Mouse (Mus musculus): ENCODE data around the gene Kantr. TPM values are rescaled to one million over a fixed set of nuclear protein-coding genes. Genes with fewer than 3 reads are reported as not detected.
"Not testable (repeated sequence)": the region's sequence is repeated elsewhere in the genome, so short reads cannot be mapped to it uniquely, and the experiment has no call there.

Gene Kantr
- polyA plus RNA-seq, 1 experiment, result 29.5 TPM

GRCm38 (mm10) chrX:152306224-152306623 is 21.1 kb downstream of the Kantr start:
- no peak overlapping the region for H3K27ac ChIP-seq (ENCODE audit: insufficient read depth, low read length)
- no peak for TF ChIP-seq EP300 (IDR thresholded peaks at IDR 0.05; ENCODE audit: insufficient read depth, low read depth, low read length)
- no peak for TF ChIP-seq POLR2A (IDR thresholded peaks at IDR 0.05; ENCODE audit: insufficient read depth, low read length)
- no peak for TF ChIP-seq CTCF (IDR thresholded peaks at IDR 0.05; ENCODE audit: low read depth, low read length)
- H3K27me3 ChIP-seq (ENCODE audit: control insufficient read depth, insufficient read depth, low read length, poor library complexity, severe bottlenecking), result no peaks in the 10 kb centered on the region
- H3K4me3 ChIP-seq (ENCODE audit: low read depth, low read length), result no peak overlapping the region
- H3K4me1 ChIP-seq (ENCODE audit: control insufficient read depth, insufficient read depth, low read length), result no peaks in the 10 kb centered on the region
- no peak overlapping the region for H3K9ac ChIP-seq (ENCODE audit: low read depth, poor library complexity, severe bottlenecking)
- H3K9me3 ChIP-seq (replicated peaks; ENCODE audit: control insufficient read depth, insufficient read depth, low read length, poor library complexity, severe bottlenecking), result no peaks in the 10 kb centered on the region
- H3K36me3 ChIP-seq (ENCODE audit: control insufficient read depth, insufficient read depth, low read length, poor library complexity, severe bottlenecking), result 0 out of 2 replicates have a peak, but pooled peaks cover 2% of the 10 kb centered on the region

GRCm38 (mm10) chrX:152287026-152287425 is 40.3 kb downstream of the Kantr start:
- Histone ChIP-seq H3K27ac (ENCODE audit: insufficient read depth, low read length) (peak overlapping the region; percentile 72), H3K9me3 (replicated peaks; ENCODE audit: control insufficient read depth, insufficient read depth, low read length, poor library complexity, severe bottlenecking) (peaks cover 18% of the 10 kb centered on the region; the same call in 1 of the 2 replicates)
- not testable (repeated sequence) for H3K36me3 ChIP-seq (ENCODE audit: control insufficient read depth, insufficient read depth, low read length, poor library complexity, severe bottlenecking); H3K4me3 ChIP-seq (ENCODE audit: low read depth, low read length); H3K4me1 ChIP-seq (ENCODE audit: control insufficient read depth, insufficient read depth, low read length); H3K27me3 ChIP-seq (ENCODE audit: control insufficient read depth, insufficient read depth, low read length, poor library complexity, severe bottlenecking); H3K9ac ChIP-seq (ENCODE audit: low read depth, poor library complexity, severe bottlenecking)

- H3K9me3 ChIP-seq (replicated peaks; ENCODE audit: control insufficient read depth, insufficient read depth, low read length, poor library complexity, severe bottlenecking), result peaks cover 6% of the 10 kb centered on the region; the same call in 1 of the 2 replicates
- H3K9ac ChIP-seq (ENCODE audit: low read depth, poor library complexity, severe bottlenecking), result no peak overlapping the region
- no peaks in the 10 kb centered on the region for H3K36me3 ChIP-seq (ENCODE audit: control insufficient read depth, insufficient read depth, low read length, poor library complexity, severe bottlenecking)
- H3K27me3 ChIP-seq (ENCODE audit: control insufficient read depth, insufficient read depth, low read length, poor library complexity, severe bottlenecking), result no peaks in the 10 kb centered on the region
- H3K4me3 ChIP-seq (ENCODE audit: low read depth, low read length), result no peak overlapping the region
- no peak overlapping the region for H3K27ac ChIP-seq (ENCODE audit: insufficient read depth, low read length)
- no peak for TF ChIP-seq POLR2A (IDR thresholded peaks at IDR 0.05; ENCODE audit: insufficient read depth, low read length)
- no peak for TF ChIP-seq EP300 (IDR thresholded peaks at IDR 0.05; ENCODE audit: insufficient read depth, low read depth, low read length)
- TF ChIP-seq CTCF (IDR thresholded peaks at IDR 0.05; ENCODE audit: low read depth, low read length), result no peak
- H3K4me1 ChIP-seq (ENCODE audit: control insufficient read depth, insufficient read depth, low read length), result no peaks in the 10 kb centered on the region
Measured at GRCm38 (mm10) chrX:152284746-152285145, 42.5 kb downstream of the Kantr start.

GRCm38 (mm10) chrX:152279384-152279783 is 47.9 kb downstream of the Kantr start:
- H3K9me3 ChIP-seq (replicated peaks; ENCODE audit: control insufficient read depth, insufficient read depth, low read length, poor library complexity, severe bottlenecking), result no peaks in the 10 kb centered on the region
- H3K4me3 ChIP-seq (ENCODE audit: low read depth, low read length), result no peak overlapping the region
- no peak overlapping the region for H3K9ac ChIP-seq (ENCODE audit: low read depth, poor library complexity, severe bottlenecking)
- no peaks in the 10 kb centered on the region for H3K27me3 ChIP-seq (ENCODE audit: control insufficient read depth, insufficient read depth, low read length, poor library complexity, severe bottlenecking)
- no peak overlapping the region for H3K27ac ChIP-seq (ENCODE audit: insufficient read depth, low read length)
- no peak for TF ChIP-seq EP300 (IDR thresholded peaks at IDR 0.05; ENCODE audit: insufficient read depth, low read depth, low read length)
- no peak for TF ChIP-seq CTCF (IDR thresholded peaks at IDR 0.05; ENCODE audit: low read depth, low read length)
- no peak for TF ChIP-seq POLR2A (IDR thresholded peaks at IDR 0.05; ENCODE audit: insufficient read depth, low read length)
- H3K4me1 ChIP-seq (ENCODE audit: control insufficient read depth, insufficient read depth, low read length), result no peaks in the 10 kb centered on the region
- no peaks in the 10 kb centered on the region; the same call in 1 of the 2 replicates for H3K36me3 ChIP-seq (ENCODE audit: control insufficient read depth, insufficient read depth, low read length, poor library complexity, severe bottlenecking)

GRCm38 (mm10) chrX:152271189-152271588 is 56.1 kb downstream of the Kantr start:
- Histone ChIP-seq H3K9ac (ENCODE audit: low read depth, poor library complexity, severe bottlenecking) (no peak overlapping the region), H3K9me3 (replicated peaks; ENCODE audit: control insufficient read depth, insufficient read depth, low read length, poor library complexity, severe bottlenecking) (no peaks in the 10 kb centered on the region), H3K36me3 (ENCODE audit: control insufficient read depth, insufficient read depth, low read length, poor library complexity, severe bottlenecking) (peaks cover 54% of the 10 kb centered on the region), H3K4me3 (ENCODE audit: low read depth, low read length) (no peak overlapping the region), H3K4me1 (ENCODE audit: control insufficient read depth, insufficient read depth, low read length) (no peaks in the 10 kb centered on the region), H3K27me3 (ENCODE audit: control insufficient read depth, insufficient read depth, low read length, poor library complexity, severe bottlenecking) (no peaks in the 10 kb centered on the region), H3K27ac (ENCODE audit: insufficient read depth, low read length) (no peak overlapping the region)
- TF ChIP-seq EP300 (IDR thresholded peaks at IDR 0.05; ENCODE audit: insufficient read depth, low read depth, low read length) (no peak), CTCF (IDR thresholded peaks at IDR 0.05; ENCODE audit: low read depth, low read length) (no peak), POLR2A (IDR thresholded peaks at IDR 0.05; ENCODE audit: insufficient read depth, low read length) (no peak)

Other genes starting within 250 kb of the Kantr start
- gene Iqsec2, start 183.2 kb downstream of the Kantr start, polyA plus RNA-seq (2011; ENCODE audit: insufficient read depth, insufficient read length, low read depth, missing spikeins), result 3.5 and 4.3 TPM in 2 replicates
- 70.8 and 71.2 TPM in 2 replicates for gene Kdm5c, start 94.5 kb downstream of the Kantr start, polyA plus RNA-seq (2011; ENCODE audit: insufficient read depth, insufficient read length, low read depth, missing spikeins)
- gene Tspyl2, start 14.9 kb upstream of the Kantr start, polyA plus RNA-seq (2011; ENCODE audit: insufficient read depth, insufficient read length, low read depth, missing spikeins), result 16.1 and 19.5 TPM in 2 replicates
- gene Gpr173, start 41.2 kb upstream of the Kantr start, polyA plus RNA-seq (2011; ENCODE audit: insufficient read depth, insufficient read length, low read depth, missing spikeins), result 2.7 and 4.3 TPM in 2 replicates
- gene Cldn34a, start 235.8 kb upstream of the Kantr start, polyA plus RNA-seq (2011; ENCODE audit: insufficient read depth, insufficient read length, low read depth, missing spikeins), result not detected in 2 replicates

All from ES-Bruce4 (cell line).